Mouse (Mus musculus) lung, embryonic 14.5 days (tissue): ENCODE data around the gene Tifa. TPM values are rescaled to one million over a fixed set of nuclear protein-coding genes. Genes with fewer than 3 reads are reported as not detected.

ENCODE experiments used
- ATAC-seq: fragments of 200-750 bp; cut with Nextera tagmentation; 2 replicates; pipeline ENCODE4 v1.8.0; 2017; ENCODE audit warnings: mild to moderate bottlenecking, moderate TSS enrichment, moderate library complexity; ENCODE audit not compliant: insufficient read depth
- DNase-seq: peaks from one replicate; pipeline ENCODE4 v3.0.0-alpha.2; 2015
- H3K27ac ChIP-seq: fragments of 300-500 bp; sonication (generic); 2 replicates; pipeline ENCODE4 v1.5.1; 2014; ENCODE audit warnings: low read depth, mild to moderate bottlenecking, moderate library complexity
- H3K27me3 ChIP-seq: fragments of 300-500 bp; sonication (generic); 2 replicates; pipeline ENCODE4 v1.6.1; 2014; ENCODE audit warnings: low read length, control low read depth; ENCODE audit not compliant: insufficient read depth
- H3K36me3 ChIP-seq: fragments of 300-500 bp; sonication (generic); 2 replicates; pipeline ENCODE4 v1.6.1; 2014; ENCODE audit warnings: control low read depth; ENCODE audit not compliant: insufficient read depth
- H3K4me1 ChIP-seq: fragments of 300-500 bp; sonication (generic); 2 replicates; pipeline ENCODE4 v1.6.1; 2014; ENCODE audit warnings: antibody characterized with exemption, control low read depth; ENCODE audit not compliant: insufficient read depth
- H3K4me2 ChIP-seq: fragments of 300-500 bp; sonication (generic); 2 replicates; pipeline ENCODE4 v1.6.1; 2014; ENCODE audit warnings: mild to moderate bottlenecking
- H3K4me3 ChIP-seq: fragments of 300-500 bp; sonication (generic); 2 replicates; pipeline ENCODE4 v1.5.1; 2014; ENCODE audit warnings: low read depth, low read length
- H3K9ac ChIP-seq: fragments of 300-500 bp; sonication (generic); 2 replicates; pipeline ENCODE4 v1.6.1; 2014
- H3K9me3 ChIP-seq: fragments of 300-500 bp; sonication (generic); 2 replicates; pipeline ENCODE4 v1.6.1; 2016; ENCODE audit warnings: low read depth, low read length, control low read depth
- CTCF ChIP-seq: IDR thresholded peaks from 2 replicates; pipeline ENCODE4 v1.5.1; 2016; ENCODE audit warnings: antibody characterized with exemption, low read depth
- WGBS: fragments of 180-500 bp; shearing (Covaris S2); extraction: QIAGEN DNeasy Blood & Tissue Kit; methylation state at CpG from one replicate; pipeline ENCODE4 v1.1.7; 2014; 5-methylcytosine and 5-hydroxymethylcytosine counted together
- polyA plus RNA-seq: library from polyadenylated mRNA; unstranded; fragments of >200 nt; fragmentation: Nextera tagmentation; extraction: Ambion mirVana; gene quantifications from 2 replicates; pipeline ENCODE4 v1.2.1, GENCODE M21; 2014

Tifa gene
- polyA plus RNA-seq, 1 experiment from 2014 or later, result 4.3 TPM

DNA sequence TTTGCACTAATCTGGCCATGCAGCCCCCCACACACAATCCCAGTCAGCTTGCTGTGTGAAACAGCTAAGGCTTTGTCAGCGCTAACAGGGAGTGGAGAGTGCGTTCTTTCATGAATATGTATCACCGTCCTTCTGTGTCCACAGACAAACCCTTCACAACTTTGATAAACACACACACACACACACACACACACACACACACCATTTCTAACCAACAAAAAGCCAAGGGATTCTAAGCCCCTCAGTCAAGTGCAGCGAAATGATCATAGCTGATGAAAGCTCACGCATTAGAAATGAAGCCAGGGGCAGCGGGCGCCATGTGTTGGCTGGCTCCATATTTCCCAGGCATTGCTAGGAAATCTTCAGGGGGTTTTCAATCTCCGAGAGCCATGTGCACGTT, 40.3 kb upstream of the Tifa start:
- Histone ChIP-seq H3K27ac (no peak overlapping the region), H3K4me2 (peak overlapping the region; percentile 23; the same call in 1 of the 2 replicates), H3K9ac (no peak overlapping the region), H3K4me1 (no peaks in the 10 kb centered on the region), H3K27me3 (peaks cover 9% of the 10 kb centered on the region; the same call in 1 of the 2 replicates), H3K9me3 (no peaks in the 10 kb centered on the region), H3K4me3 (no peak overlapping the region), H3K36me3 (no peaks in the 10 kb centered on the region)
- ATAC-seq (no peak), DNase-seq (no peak)
- no peak for TF ChIP-seq CTCF
- WGBS, result 29% methylated on average over 9 of the region's 9 CpGs

DNA sequence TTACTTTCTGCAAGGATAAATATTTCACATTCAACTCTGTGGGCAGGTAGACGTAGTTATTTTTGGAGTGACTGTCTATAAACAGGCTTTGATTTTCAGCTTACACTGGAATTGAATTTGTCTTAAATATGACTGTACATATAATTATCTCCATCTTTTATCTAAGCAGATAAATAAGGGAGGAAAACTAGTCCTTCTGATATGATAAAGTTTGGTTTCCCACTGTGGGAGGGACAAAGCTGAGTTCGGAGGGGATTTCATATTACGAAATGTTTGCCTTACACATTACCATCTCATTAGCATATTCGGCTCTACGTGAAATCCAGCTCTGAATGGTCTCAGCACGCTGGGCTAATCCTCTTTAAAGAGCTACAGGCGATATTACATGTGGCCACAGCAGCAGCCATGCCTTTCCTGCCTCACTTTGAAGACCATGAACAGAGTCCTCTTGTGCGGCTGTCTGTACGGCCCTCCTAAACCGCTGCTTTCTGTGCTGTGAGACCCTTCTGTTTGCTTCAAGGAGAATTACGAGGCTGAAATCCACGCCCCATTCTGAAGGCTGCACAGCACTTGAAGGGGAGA, 39.5 kb upstream of the Tifa start:
- H3K27me3 ChIP-seq, result peaks cover 9% of the 10 kb centered on the region; the same call in 1 of the 2 replicates
- no peaks in the 10 kb centered on the region for H3K9me3 ChIP-seq
- H3K4me2 ChIP-seq, result no peak overlapping the region; the same call in 1 of the 2 replicates
- H3K4me1 ChIP-seq, result no peaks in the 10 kb centered on the region
- WGBS, result 15% methylated on average over 12 of the region's 12 CpGs
- H3K27ac ChIP-seq, result no peak overlapping the region
- no peaks in the 10 kb centered on the region for H3K36me3 ChIP-seq
- ATAC-seq, result no peak
- no peak overlapping the region for H3K9ac ChIP-seq
- peak; percentile 23 for DNase-seq
- TF ChIP-seq CTCF, result no peak
- H3K4me3 ChIP-seq, result no peak overlapping the region

DNA sequence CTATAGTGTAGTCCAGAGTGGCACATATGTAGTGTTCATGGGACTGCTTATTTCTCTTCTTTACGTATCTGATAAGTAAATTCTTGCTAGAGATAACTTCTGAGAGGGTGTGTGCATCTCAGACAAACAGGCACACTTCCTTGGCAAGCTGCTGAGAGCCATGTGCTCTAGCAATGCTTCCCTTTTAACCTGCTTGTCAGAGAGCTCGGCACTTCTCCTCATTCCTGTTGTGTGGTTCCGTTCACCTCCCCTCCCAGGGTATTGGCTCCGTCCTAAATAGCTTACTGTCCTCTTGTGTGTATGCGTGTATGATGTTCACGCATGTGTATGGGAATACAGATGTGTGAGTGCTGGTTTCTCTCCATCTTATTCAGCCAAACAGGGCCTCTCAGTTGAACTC, 33.1 kb upstream of the Tifa start:
- Histone ChIP-seq H3K4me3 (no peak overlapping the region), H3K9me3 (no peaks in the 10 kb centered on the region), H3K36me3 (no peaks in the 10 kb centered on the region), H3K27ac (no peak overlapping the region), H3K27me3 (no peaks in the 10 kb centered on the region), H3K4me2 (no peak overlapping the region), H3K9ac (no peak overlapping the region), H3K4me1 (no peaks in the 10 kb centered on the region)
- DNase-seq, result no peak
- WGBS, result 80% methylated on average over 6 of the region's 6 CpGs
- no peak for TF ChIP-seq CTCF
- no peak for ATAC-seq

DNA sequence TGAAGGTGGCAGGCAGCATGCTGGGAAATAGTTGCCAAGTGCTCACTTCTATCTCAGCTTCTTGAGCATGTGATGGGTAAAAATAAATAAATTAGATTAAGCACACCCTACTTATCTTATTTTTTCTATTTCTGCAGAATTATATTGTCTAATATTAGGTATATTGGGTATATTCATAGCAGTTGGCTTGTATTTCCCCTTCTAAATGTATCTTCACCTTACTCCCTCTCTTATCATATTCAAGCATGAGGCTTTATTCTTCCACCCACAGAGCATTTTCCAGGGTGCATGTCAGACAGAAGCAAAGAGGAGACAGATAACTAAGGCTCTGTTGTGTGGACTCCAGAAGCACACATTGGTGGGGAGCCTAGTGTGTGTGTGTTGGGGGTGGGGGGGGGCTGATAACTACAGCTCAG, 31.7 kb upstream of the Tifa start:
- ATAC-seq (no peak), DNase-seq (no peak)
- Histone ChIP-seq H3K4me3 (no peak overlapping the region), H3K27me3 (no peaks in the 10 kb centered on the region), H3K9ac (no peak overlapping the region), H3K4me1 (no peaks in the 10 kb centered on the region), H3K27ac (no peak overlapping the region), H3K4me2 (no peak overlapping the region), H3K36me3 (no peaks in the 10 kb centered on the region), H3K9me3 (no peaks in the 10 kb centered on the region)
- no peak for TF ChIP-seq CTCF

DNA sequence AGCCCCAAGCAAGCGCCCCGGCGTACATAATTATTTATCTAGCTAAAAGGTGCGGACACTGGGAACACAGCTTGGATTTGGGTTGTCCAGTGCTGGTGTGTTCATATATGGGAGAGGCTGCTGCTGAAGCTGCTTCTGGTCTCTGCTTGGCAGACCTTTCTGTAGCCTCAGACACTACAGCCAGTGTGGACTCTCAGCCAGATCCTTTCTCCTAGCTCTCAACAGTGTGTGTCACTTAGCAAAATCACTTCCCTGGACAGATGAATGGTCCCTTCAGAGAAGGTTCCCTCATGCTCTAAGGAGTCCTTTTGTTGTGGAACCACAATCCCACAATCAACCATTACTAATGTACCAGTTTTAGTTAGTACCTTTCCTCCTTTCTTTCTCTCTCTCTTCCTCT, 30.8 kb upstream of the Tifa start:
- no peaks in the 10 kb centered on the region for H3K4me1 ChIP-seq
- H3K36me3 ChIP-seq, result no peaks in the 10 kb centered on the region
- H3K4me2 ChIP-seq, result no peak overlapping the region
- H3K9me3 ChIP-seq, result no peaks in the 10 kb centered on the region
- no peak overlapping the region for H3K27ac ChIP-seq
- TF ChIP-seq CTCF, result no peak
- WGBS, result 29% methylated on average over 4 of the region's 4 CpGs
- ATAC-seq, result no peak
- H3K27me3 ChIP-seq, result no peaks in the 10 kb centered on the region
- DNase-seq, result no peak
- H3K4me3 ChIP-seq, result no peak overlapping the region
- no peak overlapping the region for H3K9ac ChIP-seq

- H3K36me3 ChIP-seq, result no peaks in the 10 kb centered on the region
- H3K4me3 ChIP-seq, result no peak overlapping the region
- WGBS, result 14% methylated on average over 8 of the region's 8 CpGs
- no peaks in the 10 kb centered on the region for H3K9me3 ChIP-seq
- TF ChIP-seq CTCF, result peak; percentile 65
- ATAC-seq (peak; percentile 50; the same call in 1 of the 2 replicates), DNase-seq (peak; percentile 87)
- no peaks in the 10 kb centered on the region for H3K27me3 ChIP-seq
- H3K4me2 ChIP-seq, result no peak overlapping the region
- no peak overlapping the region for H3K9ac ChIP-seq
- H3K27ac ChIP-seq, result no peak overlapping the region
- H3K4me1 ChIP-seq, result no peaks in the 10 kb centered on the region
Observed at GRCm38 (mm10) chr3:127759212-127759611, 30.4 kb upstream of the Tifa start.

DNA sequence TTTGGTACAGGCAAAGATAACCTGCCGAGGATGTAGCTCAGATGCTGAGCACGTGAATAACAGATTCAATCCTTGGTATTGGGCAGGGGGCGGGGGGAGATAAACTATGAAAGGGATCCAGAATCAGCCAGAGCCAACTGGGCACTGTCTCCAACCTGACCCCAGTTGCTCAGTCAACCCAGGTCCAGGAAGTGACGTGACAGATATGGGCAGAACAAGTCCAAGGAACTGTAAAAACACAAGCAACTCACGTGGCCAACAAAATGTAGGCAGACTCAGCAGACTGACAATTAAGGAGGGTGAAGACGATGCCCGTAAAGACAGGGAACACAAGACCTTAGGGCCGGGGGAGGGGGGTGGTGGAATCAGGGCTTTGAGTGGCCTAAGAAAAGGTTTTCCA, 27.2 kb upstream of the Tifa start:
- Histone ChIP-seq H3K27ac (no peak overlapping the region), H3K27me3 (no peaks in the 10 kb centered on the region), H3K4me1 (no peaks in the 10 kb centered on the region), H3K9ac (no peak overlapping the region), H3K4me2 (no peak overlapping the region), H3K4me3 (no peak overlapping the region), H3K36me3 (no peaks in the 10 kb centered on the region), H3K9me3 (no peaks in the 10 kb centered on the region)
- 60% methylated on average over 8 of the region's 8 CpGs for WGBS
- DNase-seq (no peak), ATAC-seq (no peak)
- no peak for TF ChIP-seq CTCF

GRCm38 (mm10) chr3:127763076-127763612, 26.5 kb upstream of the Tifa start:
- 24% methylated on average over 7 of the region's 7 CpGs for WGBS

More at GRCm38 (mm10) chr3:127763076-127763612, 26.5 kb upstream of the Tifa start:
- H3K27me3 ChIP-seq, result no peaks in the 10 kb centered on the region
- no peak overlapping the region for H3K4me3 ChIP-seq
- peak; percentile 90 for TF ChIP-seq CTCF
- ATAC-seq, result peak; percentile 58; the same call in 1 of the 2 replicates
- H3K9me3 ChIP-seq, result no peaks in the 10 kb centered on the region
- no peaks in the 10 kb centered on the region for H3K36me3 ChIP-seq
- no peak overlapping the region for H3K27ac ChIP-seq
- no peak overlapping the region for H3K4me2 ChIP-seq
- no peak overlapping the region for H3K9ac ChIP-seq
- no peaks in the 10 kb centered on the region for H3K4me1 ChIP-seq
- DNase-seq, result peak; percentile 87
